Comparison of ENCODE assay signal across 17 mouse cellular contexts in the genomic region with DNA sequence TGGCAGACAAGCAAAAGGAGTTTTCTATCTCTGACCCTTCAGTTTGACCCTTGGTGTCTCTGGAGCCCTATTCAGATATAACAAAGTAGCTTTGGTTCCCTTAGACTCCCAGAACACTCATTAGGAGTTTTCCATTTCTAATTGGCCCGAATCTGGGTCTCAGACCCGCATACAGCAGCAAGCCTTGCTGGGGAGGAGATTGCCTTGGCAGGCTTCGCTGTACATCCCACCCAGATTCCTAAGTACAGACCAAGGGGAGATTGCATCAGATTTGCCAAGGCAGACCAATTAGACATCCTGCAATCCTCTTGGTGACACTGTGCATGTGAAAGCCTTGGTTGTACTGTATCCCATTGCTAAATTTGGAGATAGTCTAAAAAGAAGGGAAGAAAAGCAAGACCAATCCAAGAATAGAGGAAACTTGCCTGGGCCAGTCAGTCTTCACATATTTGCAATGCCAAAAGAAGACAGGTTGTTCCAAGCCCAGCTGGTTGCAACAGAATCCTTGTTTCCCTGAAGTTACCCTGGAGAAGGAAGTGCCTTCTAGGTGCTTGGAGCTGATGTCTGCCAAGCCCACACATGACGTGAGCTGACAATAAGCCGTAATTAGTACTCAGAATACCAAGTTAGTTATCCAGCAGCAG.
DNase-seq lines count a peak whose midpoint lies in the region; ATAC-seq and TF ChIP-seq lines count a peak whose summit lies in the region.
"Had no signal": no experiment of that assay in that cellular context is flagged by ENCODE, and none has a peak within 500 bp of the region (broad histone marks: within the 10 kb centered on the region; RNA-seq: fewer than 3 reads in every experiment).

No protein-coding gene starts in this region.

- no peaks in the 10 kb centered on the region for H3K27me3 ChIP-seq in embryonic facial prominence, embryonic 14.5 days (replicated peaks; ENCODE audit: control insufficient read depth, insufficient read depth, low read length)
- H3K27me3 ChIP-seq in embryonic facial prominence, embryonic 10.5 days (replicated peaks; ENCODE audit: low read depth, poor library complexity, severe bottlenecking), result no peaks in the 10 kb centered on the region
- H3K27me3 ChIP-seq in midbrain, embryonic 11.5 days (ENCODE audit: control insufficient read depth, insufficient read depth, low read length), result no peaks in the 10 kb centered on the region
- H3K27me3 ChIP-seq in midbrain, embryonic 13.5 days, result no peaks in the 10 kb centered on the region
- H3K27me3 ChIP-seq in lung, postnatal 0 days (replicated peaks; ENCODE audit: insufficient read depth, low read length), result no peaks in the 10 kb centered on the region
- H3K27me3 ChIP-seq: hindbrain, embryonic 12.5 days; Patski had no signal

- no peak overlapping the region for H3K9ac ChIP-seq in embryonic facial prominence, embryonic 14.5 days (ENCODE audit: low read depth, low read length)
- H3K9ac ChIP-seq in midbrain, embryonic 11.5 days (ENCODE audit: low read length), result no peak overlapping the region
- H3K9ac ChIP-seq in midbrain, embryonic 13.5 days (replicated peaks), result no peak overlapping the region
- no peak overlapping the region for H3K9ac ChIP-seq in lung, postnatal 0 days (replicated peaks; ENCODE audit: low read depth)
- H3K9ac ChIP-seq: hindbrain, embryonic 12.5 days; limb, embryonic 12.5 days had no signal

- ATAC-seq in embryonic facial prominence, embryonic 14.5 days (ENCODE audit: low read depth), result peak; percentile 33; the same call in 1 of the 2 replicates
- ATAC-seq in midbrain, embryonic 11.5 days (ENCODE audit: low FRiP score), result no peak
- ATAC-seq in midbrain, embryonic 13.5 days, result no peak
- ATAC-seq in lung, postnatal 0 days, result no peak
- ATAC-seq: Patski had no signal

- DNase-seq in embryonic facial prominence, embryonic 14.5 days (ENCODE audit: low spot score), result peak; percentile 25
- no peak for DNase-seq in embryonic facial prominence, embryonic 10.5 days (ENCODE audit: low spot score)
- peak; percentile 47 for DNase-seq in midbrain, embryonic 11.5 days (ENCODE audit: low spot score, missing footprints)
- DNase-seq in left cerebral cortex, postnatal 14 days (ENCODE audit: low spot score in 2 of 2), result peak; percentile 19 to 45
- no peak for DNase-seq in heart, adult 18-20 months
- DNase-seq in adipocyte (ENCODE audit: low spot score), result no peak
- no peak for DNase-seq in lung, postnatal 0 days (ENCODE audit: low spot score)
- DNase-seq: cerebellum, adult 8-10 months; embryo, embryonic 11 days; kidney, adult 11 months; kidney, postnatal 36 days; lung, postnatal 4 days; midbrain, embryonic 14.5 days had no signal

- intact Hi-C loops in left cerebral cortex, postnatal 14 days (cut with DNase I), result no loop called here

- no peak for TF ChIP-seq CTCF in lung, postnatal 0 days (IDR thresholded peaks at IDR 0.05)

- H3K36me3 ChIP-seq in embryonic facial prominence, embryonic 14.5 days (ENCODE audit: control insufficient read depth, insufficient read depth, low read length), result no peaks in the 10 kb centered on the region
- H3K36me3 ChIP-seq in embryonic facial prominence, embryonic 10.5 days (replicated peaks), result no peaks in the 10 kb centered on the region
- no peaks in the 10 kb centered on the region for H3K36me3 ChIP-seq in midbrain, embryonic 11.5 days (ENCODE audit: control insufficient read depth, insufficient read depth, low read length)
- no peaks in the 10 kb centered on the region for H3K36me3 ChIP-seq in midbrain, embryonic 13.5 days
- no peaks in the 10 kb centered on the region for H3K36me3 ChIP-seq in lung, postnatal 0 days (ENCODE audit: insufficient read depth, low read length)
- H3K36me3 ChIP-seq: hindbrain, embryonic 12.5 days; limb, embryonic 12.5 days had no signal

- no peaks in the 10 kb centered on the region for H3K4me1 ChIP-seq in embryonic facial prominence, embryonic 14.5 days (ENCODE audit: control insufficient read depth, insufficient read depth, low read length)
- H3K4me1 ChIP-seq in embryonic facial prominence, embryonic 10.5 days, result peaks cover 10% of the 10 kb centered on the region; the same call in 1 of the 2 replicates
- H3K4me1 ChIP-seq in midbrain, embryonic 11.5 days (ENCODE audit: control insufficient read depth, insufficient read depth, low read length), result no peaks in the 10 kb centered on the region
- no peaks in the 10 kb centered on the region for H3K4me1 ChIP-seq in midbrain, embryonic 13.5 days (replicated peaks)
- H3K4me1 ChIP-seq in lung, postnatal 0 days (ENCODE audit: insufficient read depth, low read depth, low read length), result no peaks in the 10 kb centered on the region
- H3K4me1 ChIP-seq: hindbrain, embryonic 12.5 days had no signal

- no peak overlapping the region for H3K27ac ChIP-seq in embryonic facial prominence, embryonic 14.5 days (replicated peaks; ENCODE audit: low read depth, low read length)
- H3K27ac ChIP-seq in embryonic facial prominence, embryonic 10.5 days (replicated peaks), result no peak overlapping the region
- H3K27ac ChIP-seq in midbrain, embryonic 11.5 days (ENCODE audit: low read depth, low read length), result no peak overlapping the region
- no peak overlapping the region for H3K27ac ChIP-seq in midbrain, embryonic 13.5 days
- no peak overlapping the region for H3K27ac ChIP-seq in lung, postnatal 0 days (ENCODE audit: low read length)
- H3K27ac ChIP-seq: hindbrain, embryonic 12.5 days; limb, embryonic 12.5 days had no signal

- TF ChIP-seq EP300 in lung, postnatal 0 days (IDR thresholded peaks at IDR 0.05), result no peak

- H3K4me3 ChIP-seq in embryonic facial prominence, embryonic 14.5 days (ENCODE audit: low read depth, low read length), result no peak overlapping the region
- H3K4me3 ChIP-seq in embryonic facial prominence, embryonic 10.5 days, result no peak overlapping the region
- H3K4me3 ChIP-seq in midbrain, embryonic 11.5 days (ENCODE audit: low read depth, low read length), result no peak overlapping the region
- H3K4me3 ChIP-seq in midbrain, embryonic 13.5 days (replicated peaks), result no peak overlapping the region
- H3K4me3 ChIP-seq in lung, postnatal 0 days (ENCODE audit: low read depth, low read length), result no peak overlapping the region
- H3K4me3 ChIP-seq: hindbrain, embryonic 12.5 days; limb, embryonic 12.5 days had no signal

- 76% methylated on average over 5 of the region's 5 CpGs for WGBS in embryonic facial prominence, embryonic 14.5 days
- 66% methylated on average over 5 of the region's 5 CpGs for WGBS in embryonic facial prominence, embryonic 10.5 days
- WGBS in midbrain, embryonic 11.5 days, result 83% methylated on average over 5 of the region's 5 CpGs
- 83% methylated on average over 5 of the region's 5 CpGs for WGBS in midbrain, embryonic 13.5 days
- 79% methylated on average over 5 of the region's 5 CpGs for WGBS in lung, postnatal 0 days

- no peak overlapping the region for H3K4me2 ChIP-seq in embryonic facial prominence, embryonic 14.5 days (ENCODE audit: low read depth, low read length)
- H3K4me2 ChIP-seq in midbrain, embryonic 11.5 days, result no peak overlapping the region
- H3K4me2 ChIP-seq in midbrain, embryonic 13.5 days (replicated peaks), result no peak overlapping the region
- no peak overlapping the region for H3K4me2 ChIP-seq in lung, postnatal 0 days (replicated peaks; ENCODE audit: low read depth, low read length)
- H3K4me2 ChIP-seq: hindbrain, embryonic 12.5 days; limb, embryonic 12.5 days had no signal

- no peaks in the 10 kb centered on the region for H3K9me3 ChIP-seq in embryonic facial prominence, embryonic 14.5 days (ENCODE audit: control insufficient read depth, low read length)
- H3K9me3 ChIP-seq in embryonic facial prominence, embryonic 10.5 days, result no peaks in the 10 kb centered on the region
- no peaks in the 10 kb centered on the region for H3K9me3 ChIP-seq in midbrain, embryonic 11.5 days (ENCODE audit: control insufficient read depth, low read length)
- no peaks in the 10 kb centered on the region for H3K9me3 ChIP-seq in midbrain, embryonic 13.5 days
- H3K9me3 ChIP-seq in lung, postnatal 0 days (ENCODE audit: low read length), result no peaks in the 10 kb centered on the region
- H3K9me3 ChIP-seq: hindbrain, embryonic 12.5 days; limb, embryonic 12.5 days had no signal

Comparison
In these comparisons a context has a peak if more than half of its experiments do, and no peak if none do; other contexts are left out.
1. DNase-seq: peak in embryonic facial prominence, embryonic 14.5 days (single experiment), midbrain, embryonic 11.5 days (single experiment) and left cerebral cortex, postnatal 14 days (2 of 2); none in embryonic facial prominence, embryonic 10.5 days (single experiment), heart, adult 18-20 months (0 of 2), adipocyte (single experiment) and lung, postnatal 0 days (single experiment).